Mouse (Mus musculus) heart, embryonic 16.5 days (tissue): ENCODE results near the gene Rsph3b. TPM values are rescaled to one million over a fixed set of nuclear protein-coding genes. Genes with fewer than 3 reads are reported as not detected.

Source experiments
- ATAC-seq: fragments of 200-750 bp; cut with Nextera tagmentation; replicated peaks from 2 replicates; pipeline ENCODE4 v1.8.0; 2017; ENCODE audit warnings: moderate number of reproducible peaks; ENCODE audit not compliant: insufficient read depth, low FRiP score; ENCODE audit errors: extremely low read depth
- H3K27ac ChIP-seq: fragments of 300-500 bp; sonication (generic); 2 replicates; pipeline ENCODE4 v1.5.1; 2014; ENCODE audit warnings: mild to moderate bottlenecking, low read length, control low read depth, moderate library complexity
- H3K27me3 ChIP-seq: fragments of 300-500 bp; sonication (generic); 2 replicates; pipeline ENCODE4 v1.6.1; 2014; ENCODE audit warnings: low read length, mixed read lengths; ENCODE audit not compliant: control insufficient read depth, insufficient read depth
- H3K36me3 ChIP-seq: fragments of 300-500 bp; sonication (generic); 2 replicates; pipeline ENCODE4 v1.6.1; 2014; ENCODE audit not compliant: control insufficient read depth, insufficient read depth
- H3K4me1 ChIP-seq: fragments of 300-500 bp; sonication (generic); 2 replicates; pipeline ENCODE4 v1.6.1; 2014; ENCODE audit warnings: low read length, mixed read lengths; ENCODE audit not compliant: control insufficient read depth, insufficient read depth
- H3K4me2 ChIP-seq: fragments of 300-500 bp; sonication (generic); 2 replicates; pipeline ENCODE4 v1.6.1; 2014; ENCODE audit warnings: low read depth, mild to moderate bottlenecking, control low read depth, low read length
- H3K4me3 ChIP-seq: fragments of 300-500 bp; sonication (generic); 2 replicates; pipeline ENCODE4 v1.5.1; 2014; ENCODE audit warnings: mild to moderate bottlenecking, control low read depth, low read length
- H3K9ac ChIP-seq: fragments of 300-500 bp; sonication (generic); 2 replicates; pipeline ENCODE4 v1.6.1; 2014; ENCODE audit warnings: low read length, control low read depth
- H3K9me3 ChIP-seq: fragments of 300-500 bp; sonication (generic); replicated peaks from 2 replicates; pipeline ENCODE4 v1.6.1; 2016; ENCODE audit warnings: low read length; ENCODE audit not compliant: control insufficient read depth
- WGBS: fragments of 180-500 bp; shearing (Covaris S2); extraction: QIAGEN DNeasy Blood & Tissue Kit; methylation state at CpG from one replicate; pipeline ENCODE4 v1.1.7; 2014; 5-methylcytosine and 5-hydroxymethylcytosine counted together
- microRNA-seq: library from miRNA; unstranded; fragments of <30 nt; microRNA quantifications from one replicate; pipeline ENCODE4, GENCODE M21; 2017
- polyA plus RNA-seq: library from polyadenylated mRNA; unstranded; fragments of >200 nt; fragmentation: Nextera tagmentation; extraction: Ambion mirVana; gene quantifications from 2 replicates; pipeline ENCODE4 v1.2.1, GENCODE M21; 2015

Rsph3b gene
- polyA plus RNA-seq, 1 experiment from 2014 or later, result 96.3 TPM

- Histone ChIP-seq H3K27me3 (peaks cover 10% of the 10 kb centered on the region), H3K9ac (no peak overlapping the region), H3K36me3 (no peaks in the 10 kb centered on the region), H3K9me3 (no peaks in the 10 kb centered on the region), H3K4me2 (peak overlapping the region; percentile 69), H3K27ac (no peak overlapping the region), H3K4me1 (no peaks in the 10 kb centered on the region; the same call in 1 of the 2 replicates), H3K4me3 (peak overlapping the region; percentile 43; the same call in 1 of the 2 replicates)
- ATAC-seq, result no peak
- 61% methylated on average over 12 of the region's 12 CpGs for WGBS
Observed at GRCm38 (mm10) chr17:6862040-6862780, 86.3 kb downstream of the Rsph3b start.

- H3K9ac ChIP-seq, result peak overlapping the region; percentile 65
- H3K27ac ChIP-seq, result no peak overlapping the region
- 9% methylated on average over 28 of the region's 28 CpGs for WGBS
Observed at GRCm38 (mm10) chr17:6861181-6862039, 87.1 kb downstream of the Rsph3b start.

GRCm38 (mm10) chr17:6860491-6860897 is 88.0 kb downstream of the Rsph3b start:
- H3K27ac ChIP-seq, result no peak overlapping the region

More at GRCm38 (mm10) chr17:6861181-6862039, 87.1 kb downstream of the Rsph3b start:
- peak overlapping the region; percentile 43 for H3K4me3 ChIP-seq
- H3K9me3 ChIP-seq, result no peaks in the 10 kb centered on the region
- no peaks in the 10 kb centered on the region; the same call in 1 of the 2 replicates for H3K4me1 ChIP-seq
- H3K27me3 ChIP-seq, result peaks cover 10% of the 10 kb centered on the region
- no peaks in the 10 kb centered on the region for H3K36me3 ChIP-seq
- H3K4me2 ChIP-seq, result peak overlapping the region; percentile 69
- no peak; the same call in 1 of the 2 replicates for ATAC-seq

GRCm38 (mm10) chr17:6860067-6860466 is 88.4 kb downstream of the Rsph3b start:
- H3K4me3 ChIP-seq, result no peak overlapping the region
- H3K36me3 ChIP-seq, result no peaks in the 10 kb centered on the region
- no peak overlapping the region for H3K9ac ChIP-seq
- WGBS, result 50% methylated on average over 4 of the region's 4 CpGs
- no peaks in the 10 kb centered on the region; the same call in 1 of the 2 replicates for H3K4me1 ChIP-seq
- no peaks in the 10 kb centered on the region for H3K9me3 ChIP-seq
- ATAC-seq, result no peak
- no peak overlapping the region for H3K27ac ChIP-seq
- no peak overlapping the region for H3K4me2 ChIP-seq
- H3K27me3 ChIP-seq, result peaks cover 10% of the 10 kb centered on the region

More at GRCm38 (mm10) chr17:6860491-6860897, 88.0 kb downstream of the Rsph3b start:
- peaks cover 10% of the 10 kb centered on the region for H3K27me3 ChIP-seq
- H3K9me3 ChIP-seq, result no peaks in the 10 kb centered on the region
- H3K4me2 ChIP-seq, result no peak overlapping the region; the same call in 1 of the 2 replicates
- 44% methylated on average over 12 of the region's 12 CpGs for WGBS
- H3K4me1 ChIP-seq, result no peaks in the 10 kb centered on the region; the same call in 1 of the 2 replicates
- ATAC-seq, result no peak
- no peaks in the 10 kb centered on the region for H3K36me3 ChIP-seq
- H3K9ac ChIP-seq, result no peak overlapping the region
- no peak overlapping the region for H3K4me3 ChIP-seq

Small RNA genes lying within 50 kb of the gene (microRNA-seq; reads per million reads assigned to microRNA genes)
- gene Mir692-1, result not detected

Other genes starting within 250 kb of the Rsph3b start
- gene Ezr, start 165.9 kb downstream of the Rsph3b start, polyA plus RNA-seq, result 144 and 166 TPM in 2 replicates
- 31.1 and 31.4 TPM in 2 replicates for gene Tagap1, start 12.5 kb upstream of the Rsph3b start, polyA plus RNA-seq
- 271 and 281 TPM in 2 replicates for gene Rnaset2b, start 22.0 kb upstream of the Rsph3b start, polyA plus RNA-seq
- 0.05 and 0.30 TPM in 2 replicates for gene Gm49721, start 30.2 kb upstream of the Rsph3b start, polyA plus RNA-seq
- gene Gm1604a, start 76.9 kb upstream of the Rsph3b start, polyA plus RNA-seq, result 0.29 TPM in 1 of 2 replicates, not detected in the other
- 24.2 and 25.5 TPM in 2 replicates for gene Rps6ka2, start 221.4 kb upstream of the Rsph3b start, polyA plus RNA-seq